ENCODE assay signal across 17 mouse cellular contexts in genomic region chr2:57991084-57991483, GRCm38 (mm10). TPM values are rescaled to one million over a fixed set of nuclear protein-coding genes. Genes with fewer than 3 reads are reported as not detected.
"Had no signal": no experiment of that assay in that cellular context is flagged by ENCODE, and none has a peak within 500 bp of the region (broad histone marks: within the 10 kb centered on the region; RNA-seq: fewer than 3 reads in every experiment).

No protein-coding gene starts in this region.

- H3K36me3 ChIP-seq: limb, embryonic 12.5 days; liver, embryonic 13.5 days; lung, embryonic 15.5 days; midbrain, embryonic 12.5 days; neural tube, embryonic 12.5 days; stomach, embryonic 15.5 days had no signal

- H3K27me3 ChIP-seq: limb, embryonic 12.5 days; liver, embryonic 13.5 days; lung, embryonic 15.5 days; midbrain, embryonic 12.5 days; neural tube, embryonic 12.5 days; stomach, embryonic 15.5 days had no signal

- H3K9ac ChIP-seq: limb, embryonic 12.5 days; liver, embryonic 13.5 days; liver, postnatal 0 days; lung, embryonic 15.5 days; midbrain, embryonic 12.5 days; neural tube, embryonic 12.5 days; stomach, embryonic 15.5 days had no signal

- ATAC-seq: liver, postnatal 0 days had no signal

- H3K4me1 ChIP-seq: limb, embryonic 12.5 days; liver, embryonic 13.5 days; lung, embryonic 15.5 days; midbrain, embryonic 12.5 days; neural tube, embryonic 12.5 days; stomach, embryonic 15.5 days had no signal

- H3K4me3 ChIP-seq: limb, embryonic 12.5 days; liver, embryonic 13.5 days; lung, embryonic 15.5 days; midbrain, embryonic 12.5 days; myocyte; neural tube, embryonic 12.5 days; stomach, embryonic 15.5 days had no signal

- H3K4me2 ChIP-seq: limb, embryonic 12.5 days; liver, embryonic 13.5 days; lung, embryonic 15.5 days; midbrain, embryonic 12.5 days; neural tube, embryonic 12.5 days; stomach, embryonic 15.5 days had no signal

- DNase-seq: kidney, adult 9 months; kidney, postnatal 36 days; liver; liver, embryonic 13.5 days; liver, postnatal 0 days; retina, postnatal 1 day; right cerebral cortex, postnatal 14 days; thymus, postnatal 36 days had no signal

- H3K27ac ChIP-seq: kidney, postnatal 0 days; limb, embryonic 12.5 days; liver, embryonic 13.5 days; lung, embryonic 15.5 days; midbrain, embryonic 12.5 days; neural tube, embryonic 12.5 days; stomach, embryonic 15.5 days had no signal

- H3K9me3 ChIP-seq: limb, embryonic 12.5 days; liver, embryonic 13.5 days; lung, embryonic 15.5 days; midbrain, embryonic 12.5 days; neural tube, embryonic 12.5 days; stomach, embryonic 15.5 days had no signal

RNA-seq across cellular contexts. Expression of gene Galnt5, which starts 6.6 kb away (rescaled TPM):
- total RNA-seq: left cerebral cortex, postnatal 36 days; megakaryocyte-erythroid progenitor cell, adult 5-6 weeks had no signal
- polyA plus RNA-seq: liver, postnatal 0 days had no signal
